Comparison of ENCODE assay signal across 9 mouse cellular contexts in genomic region chr4:101450150-101450780, GRCm38 (mm10). TPM values are rescaled to one million over a fixed set of nuclear protein-coding genes. Genes with fewer than 3 reads are reported as not detected.
A peak's percentile ranks its signal among the peaks of the same experiment; 100 is the strongest.
DNase-seq lines count a peak whose midpoint lies in the region; ATAC-seq and TF ChIP-seq lines count a peak whose summit lies in the region.
"Had no signal": no experiment of that assay in that cellular context is flagged by ENCODE, and none has a peak within 500 bp of the region (broad histone marks: within the 10 kb centered on the region; RNA-seq: fewer than 3 reads in every experiment).

No protein-coding gene starts in this region.

- peak; percentile 81 for DNase-seq in forebrain, embryonic 14.5 days (ENCODE audit: low spot score)
- peak; percentile 96 to 97 for DNase-seq in cerebellum, postnatal 14 days
- DNase-seq in heart, postnatal 4 days = peak; percentile 54
- no peak for DNase-seq in liver
- no peak for DNase-seq in liver, postnatal 0 days
- no peak for DNase-seq in natural killer cell, adult 2 months (ENCODE audit: low spot score in 2 of 2)

- 83% methylated on average over 20 of the region's 20 CpGs for WGBS in forebrain, embryonic 14.5 days
- 96% methylated on average over 20 of the region's 20 CpGs for WGBS in forebrain, embryonic 12.5 days
- WGBS in lung, embryonic 15.5 days = 63% methylated on average over 20 of the region's 20 CpGs
- 81% methylated on average over 20 of the region's 20 CpGs for WGBS in liver, postnatal 0 days (ENCODE audit: insufficient replicate concordance)

- ATAC-seq in forebrain, embryonic 14.5 days = peak; percentile 95
- no peak for ATAC-seq in forebrain, embryonic 12.5 days (ENCODE audit: low FRiP score)
- peak; percentile 76 for ATAC-seq in lung, embryonic 15.5 days (ENCODE audit: borderline replicate concordance, extremely low read depth, low FRiP score, low TSS enrichment)
- no peak for ATAC-seq in liver, postnatal 0 days

- no peaks in the 10 kb centered on the region for H3K27me3 ChIP-seq in forebrain, embryonic 14.5 days (replicated peaks; ENCODE audit: control insufficient read depth, insufficient read depth, low read length)
- H3K27me3 ChIP-seq in forebrain, embryonic 12.5 days = no peaks in the 10 kb centered on the region
- H3K27me3 ChIP-seq in lung, embryonic 15.5 days = no peaks in the 10 kb centered on the region
- no peaks in the 10 kb centered on the region for H3K27me3 ChIP-seq in liver, postnatal 0 days (ENCODE audit: insufficient read depth, low read length)

- no peaks in the 10 kb centered on the region for H3K36me3 ChIP-seq in forebrain, embryonic 14.5 days (ENCODE audit: control insufficient read depth, insufficient read depth, low read length)
- 0 out of 2 replicates have a peak, but pooled peaks cover 2% of the 10 kb centered on the region for H3K36me3 ChIP-seq in forebrain, embryonic 12.5 days (replicated peaks)
- H3K36me3 ChIP-seq in lung, embryonic 15.5 days = no peaks in the 10 kb centered on the region
- no peaks in the 10 kb centered on the region for H3K36me3 ChIP-seq in liver, postnatal 0 days (replicated peaks; ENCODE audit: insufficient read depth, low read length)

- H3K9me3 ChIP-seq in forebrain, embryonic 14.5 days (replicated peaks; ENCODE audit: control insufficient read depth, low read length) = no peaks in the 10 kb centered on the region
- no peaks in the 10 kb centered on the region for H3K9me3 ChIP-seq in forebrain, embryonic 12.5 days
- H3K9me3 ChIP-seq in lung, embryonic 15.5 days = no peaks in the 10 kb centered on the region
- no peaks in the 10 kb centered on the region for H3K9me3 ChIP-seq in liver, postnatal 0 days (ENCODE audit: low read length)

- H3K27ac ChIP-seq in forebrain, embryonic 14.5 days (ENCODE audit: low read depth, low read length) = no peak overlapping the region
- no peak overlapping the region for H3K27ac ChIP-seq in forebrain, embryonic 12.5 days
- no peak overlapping the region for H3K27ac ChIP-seq in lung, embryonic 15.5 days
- no peak overlapping the region for H3K27ac ChIP-seq in liver, postnatal 0 days (ENCODE audit: low read depth)

- no peak for TF ChIP-seq CTCF in liver, postnatal 0 days (IDR thresholded peaks at IDR 0.05; ENCODE audit: low read depth)

- H3K4me3 ChIP-seq in forebrain, embryonic 14.5 days (ENCODE audit: low read depth, low read length) = no peak overlapping the region
- H3K4me3 ChIP-seq in forebrain, embryonic 12.5 days (replicated peaks) = no peak overlapping the region
- no peak overlapping the region for H3K4me3 ChIP-seq in lung, embryonic 15.5 days
- H3K4me3 ChIP-seq in liver, postnatal 0 days (ENCODE audit: low read depth, low read length) = no peak overlapping the region

- no peak overlapping the region for H3K9ac ChIP-seq in forebrain, embryonic 14.5 days (ENCODE audit: low read length)
- H3K9ac ChIP-seq in forebrain, embryonic 12.5 days = no peak overlapping the region
- H3K9ac ChIP-seq in lung, embryonic 15.5 days = no peak overlapping the region
- H3K9ac ChIP-seq in liver, postnatal 0 days (replicated peaks) = no peak overlapping the region

- H3K4me1 ChIP-seq in forebrain, embryonic 14.5 days (ENCODE audit: control insufficient read depth, insufficient read depth, low read length) = no peaks in the 10 kb centered on the region
- H3K4me1 ChIP-seq in forebrain, embryonic 12.5 days = no peaks in the 10 kb centered on the region
- H3K4me1 ChIP-seq in lung, embryonic 15.5 days = no peaks in the 10 kb centered on the region; the same call in 1 of the 2 replicates
- H3K4me1 ChIP-seq in liver, postnatal 0 days (ENCODE audit: insufficient read depth) = 0 out of 2 replicates have a peak, but pooled peaks cover 6% of the 10 kb centered on the region

- TF ChIP-seq EP300 in liver, postnatal 0 days (IDR thresholded peaks at IDR 0.05; ENCODE audit: low read depth) = no peak

- no peak overlapping the region for H3K4me2 ChIP-seq in forebrain, embryonic 14.5 days (ENCODE audit: low read length)
- no peak overlapping the region for H3K4me2 ChIP-seq in forebrain, embryonic 12.5 days
- H3K4me2 ChIP-seq in lung, embryonic 15.5 days = no peak overlapping the region
- no peak overlapping the region for H3K4me2 ChIP-seq in liver, postnatal 0 days (ENCODE audit: low read depth, low read length)

RNA-seq across cellular contexts. Expression of gene Ak4, which starts 31.2 kb away (rescaled TPM):
- 2.9 and 4.6 TPM in 2 replicates for polyA plus RNA-seq in forebrain, embryonic 14.5 days (2014; fragmentation: Nextera tagmentation; extraction: Ambion mirVana)
- 17.8 and 20.5 TPM in 2 replicates for polyA plus RNA-seq in forebrain, embryonic 12.5 days (2016; fragmentation: Nextera tagmentation; extraction: Ambion mirVana)
- 10 to 100 TPM; 16.2 to 17.4 TPM for total RNA-seq in heart, postnatal 4 days (2021)
- polyA plus RNA-seq in lung, embryonic 15.5 days (2015; fragmentation: Nextera tagmentation; extraction: Ambion mirVana) = 20.6 and 21.5 TPM in 2 replicates
- 27.1 and 31.3 TPM in 2 replicates for polyA plus RNA-seq in liver, postnatal 0 days (2015; fragmentation: Nextera tagmentation; extraction: Ambion mirVana)

RNA-seq across cellular contexts. Expression of gene Dnajc6, which starts 46.2 kb away (rescaled TPM):
- 22.0 and 28.3 TPM in 2 replicates for polyA plus RNA-seq in forebrain, embryonic 14.5 days (2014; fragmentation: Nextera tagmentation; extraction: Ambion mirVana)
- polyA plus RNA-seq in forebrain, embryonic 12.5 days (2016; fragmentation: Nextera tagmentation; extraction: Ambion mirVana) = 8.7 and 11.0 TPM in 2 replicates
- total RNA-seq in heart, postnatal 4 days (2021) = under 1 TPM; 0.48 to 0.52 TPM
- 0.60 and 0.98 TPM in 2 replicates for polyA plus RNA-seq in lung, embryonic 15.5 days (2015; fragmentation: Nextera tagmentation; extraction: Ambion mirVana)
- polyA plus RNA-seq in liver, postnatal 0 days (2015; fragmentation: Nextera tagmentation; extraction: Ambion mirVana) = 0.16 and 0.22 TPM in 2 replicates
- polyA plus RNA-seq: C2C12 had no signal

Comparison
In these comparisons a context has a peak if more than half of its experiments do, and no peak if none do; other contexts are left out.
1. ATAC-seq: peak in forebrain, embryonic 14.5 days (single experiment) and lung, embryonic 15.5 days (single experiment); none in forebrain, embryonic 12.5 days (single experiment) and liver, postnatal 0 days (single experiment).
2. DNase-seq: peak in forebrain, embryonic 14.5 days (single experiment), cerebellum, postnatal 14 days (2 of 2) and heart, postnatal 4 days (single experiment); none in liver (single experiment), liver, postnatal 0 days (single experiment) and natural killer cell, adult 2 months (0 of 2).